Mouse (Mus musculus): ENCODE measurements at regions not wholly inside any gene's neighbourhood (a gene's known extent, or its start where the extent isn't known, plus 50 kb on each side); places are given as distances from the start of the nearest gene placed in this dataset.

DNA sequence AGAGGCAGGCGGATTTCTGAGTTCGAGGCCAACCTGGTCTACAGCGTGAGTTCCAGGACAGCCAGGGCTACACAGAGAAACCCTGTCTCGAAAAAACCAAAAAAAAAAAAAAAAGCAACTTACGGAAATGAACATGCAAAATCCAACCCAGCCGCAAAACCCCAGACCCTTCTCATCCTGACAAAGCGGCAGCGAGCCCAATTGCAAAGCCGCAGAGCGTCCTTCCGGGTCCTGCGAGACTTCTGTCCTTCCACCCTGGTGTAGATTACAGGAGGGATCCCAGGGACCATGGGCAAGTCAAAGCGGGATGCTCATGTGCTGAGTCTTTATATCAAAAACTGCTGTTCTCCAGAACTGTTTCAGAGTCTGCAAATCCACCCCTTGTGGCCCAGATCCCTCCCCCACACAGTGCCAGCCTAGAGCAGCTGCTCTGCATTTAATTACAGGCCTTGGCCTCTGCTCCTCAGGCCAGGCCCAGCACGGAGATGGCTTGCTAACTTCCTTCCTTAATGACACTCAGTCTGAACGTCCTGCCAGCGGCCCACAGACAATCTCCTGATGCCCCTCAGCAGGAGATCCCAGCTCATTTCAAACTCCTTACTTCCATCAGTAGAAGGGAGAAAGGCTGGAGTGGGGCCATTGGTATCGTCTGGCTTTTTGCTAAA, 67.1 kb upstream of the Tmem150c start:
- TF ChIP-seq GATA1 (IDR thresholded peaks at IDR 0.05; ENCODE audit: borderline replicate concordance, low read length) (no peak), FLI1 (IDR thresholded peaks at IDR 0.05; ENCODE audit: low read length) (no peak)

Data from megakaryocyte, embryonic 14.5 days (primary cell).